Mouse (Mus musculus) kidney, postnatal 4 days (tissue): ENCODE results near the gene Itgbl1.
"Not testable (repeated sequence)": the region's sequence is repeated elsewhere in the genome, so short reads cannot be mapped to it uniquely, and the experiment has no call there.

Experiments
- DNase-seq, 2 experiments: peaks; one replicate each; pipeline ENCODE4 v3.0.0; 2021; ENCODE audit warnings: mixed read lengths in 2 of 2

The Itgbl1 gene

DNA sequence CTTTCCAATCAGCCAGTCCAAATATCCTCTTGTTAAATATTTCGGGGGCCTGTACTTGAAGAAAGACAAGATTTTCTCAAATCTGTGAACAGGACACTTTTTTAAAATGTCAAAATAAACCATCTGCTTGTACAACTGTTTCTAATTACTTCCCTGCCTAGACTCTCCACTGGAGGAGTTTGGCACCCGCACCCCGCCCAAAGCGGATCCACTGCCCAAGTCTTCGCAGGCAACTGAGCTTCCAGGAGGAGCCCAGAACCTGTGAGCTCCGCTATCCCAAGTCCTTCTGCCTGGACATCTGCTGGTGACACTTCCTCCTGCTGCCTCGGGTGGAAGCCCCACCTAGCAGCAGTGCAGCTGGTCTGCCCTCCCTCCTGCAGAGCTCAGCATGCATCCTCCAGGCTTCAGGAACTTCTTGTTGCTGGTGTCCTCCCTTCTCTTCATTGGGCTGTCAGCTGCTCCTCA is at the start of gene Itgbl1:
Gene Itgbl1, plus strand, starts transcription at position 51 of the 465 bp plus-strand sequence.
- DNase-seq: peak in 1 of 2 experiments; percentile 1

DNA sequence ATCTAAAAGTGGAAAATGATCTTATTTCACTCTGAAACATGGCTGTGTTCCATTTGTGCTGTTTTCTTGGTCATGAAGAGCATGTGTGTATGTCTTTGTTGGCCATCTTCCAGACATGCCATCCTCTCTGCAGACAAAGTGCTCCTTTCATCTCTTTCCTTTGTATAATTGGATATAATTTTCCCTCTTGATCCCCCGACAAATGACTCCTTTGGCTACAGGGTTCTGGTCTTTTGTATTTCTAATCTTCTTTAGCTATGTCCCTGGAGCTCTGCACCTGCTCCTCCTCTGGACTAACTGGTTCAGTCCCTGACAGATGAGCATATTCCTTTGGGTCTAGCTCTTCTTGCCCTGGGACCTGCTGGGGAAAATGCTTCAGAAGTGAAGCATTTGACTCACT is 36.8 kb upstream of the Itgbl1 start:
- DNase-seq: no peak

DNA sequence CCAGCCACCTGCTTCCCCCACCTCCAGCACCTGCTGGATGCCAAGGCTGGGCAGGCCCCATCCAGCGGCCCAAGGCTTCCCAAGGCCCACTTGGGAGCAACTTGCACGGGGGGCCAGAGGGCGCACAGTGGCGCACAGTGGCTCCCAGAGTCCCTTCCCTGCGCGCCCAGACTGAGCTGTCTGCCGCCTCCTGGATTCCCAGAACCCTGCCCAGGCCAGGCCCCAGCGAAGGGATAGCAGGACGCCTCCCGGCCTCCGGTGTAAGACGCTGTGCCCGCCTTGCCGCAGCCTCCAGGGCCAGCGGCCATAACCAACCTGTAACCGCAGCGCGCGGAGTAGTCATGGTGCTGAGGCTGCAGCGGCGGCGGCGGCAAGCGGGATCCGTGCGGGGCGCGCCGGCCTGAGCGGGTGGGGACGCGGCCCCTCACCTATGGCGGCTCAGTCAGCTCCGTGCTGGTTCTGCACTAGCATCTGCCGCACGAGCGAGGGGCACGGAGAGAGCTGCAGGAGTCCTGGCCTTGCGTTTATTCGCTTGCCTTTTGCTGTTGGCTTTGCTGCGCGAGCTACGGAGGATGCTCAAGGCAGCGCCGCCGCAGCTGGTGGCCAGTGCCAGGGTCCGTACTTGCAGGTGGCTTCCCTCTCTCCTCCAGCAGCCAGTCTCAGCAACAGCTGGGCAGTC is 33.1 kb upstream of the Itgbl1 start, which contains the start of gene Nalcn:
Gene Nalcn, minus strand, starts transcription at position 644 of the 679 bp plus-strand sequence.
- peak; percentile 4 to 8 for DNase-seq

DNA sequence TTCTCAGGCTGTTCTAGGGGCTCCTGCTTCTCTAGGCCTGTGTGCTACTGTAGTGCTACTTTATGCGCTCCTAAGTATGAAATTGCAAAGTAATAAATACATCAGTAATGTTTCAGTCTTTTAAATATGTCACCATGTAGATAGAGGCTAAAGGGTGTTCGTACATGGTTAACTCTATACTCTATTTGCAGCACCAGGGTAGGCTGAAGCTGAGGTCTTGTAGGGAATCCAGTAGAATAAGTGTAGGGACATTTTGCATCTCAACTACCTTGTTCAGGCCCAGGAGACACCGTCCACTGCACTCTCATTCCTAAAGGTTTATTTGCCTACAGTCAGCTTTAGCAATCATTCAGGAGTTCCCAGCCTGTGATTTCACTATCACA is 32.6 kb upstream of the Itgbl1 start:
- no peak for DNase-seq

DNA sequence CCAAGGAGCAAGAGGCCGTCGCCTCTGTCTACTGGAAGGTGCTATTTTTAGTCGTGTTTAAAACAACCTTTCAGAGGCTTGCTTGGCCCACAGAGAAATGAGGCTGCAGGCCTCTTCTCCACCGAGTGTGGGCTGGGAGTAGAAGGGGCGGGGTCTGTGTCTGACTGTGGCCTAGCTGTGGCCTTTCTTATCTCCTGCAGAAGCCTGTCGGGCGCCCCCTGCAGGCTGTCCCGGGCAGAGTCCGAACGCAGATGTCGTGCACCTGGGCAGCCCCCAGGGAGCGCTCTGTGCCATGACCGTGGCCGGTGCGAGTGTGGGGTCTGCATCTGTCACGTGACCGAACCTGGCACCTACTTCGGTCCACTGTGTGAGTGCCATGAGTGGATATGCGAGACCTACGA is 1.3 kb downstream of the Itgbl1 start:
- peak; percentile 36 to 56 for DNase-seq

DNA sequence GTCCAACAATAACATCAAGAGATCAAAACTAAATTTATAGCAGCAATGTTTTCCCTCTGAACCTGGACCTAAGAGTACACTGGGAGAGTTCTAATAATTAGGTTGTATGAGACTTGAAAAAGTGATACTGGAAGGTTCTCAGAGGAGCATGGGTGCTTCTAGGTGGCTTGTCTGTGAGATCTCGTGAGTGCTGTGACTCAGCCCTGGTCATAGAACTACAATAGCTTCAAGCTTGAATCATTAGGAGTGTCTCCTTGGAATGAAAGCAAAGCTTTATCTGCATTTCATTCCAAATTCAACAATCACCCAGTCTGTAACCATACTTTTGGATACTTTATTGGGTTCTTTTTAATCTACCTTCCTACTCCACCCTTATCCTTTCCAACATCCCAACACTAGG is 2.6 kb downstream of the Itgbl1 start:
- no peak for DNase-seq

DNA sequence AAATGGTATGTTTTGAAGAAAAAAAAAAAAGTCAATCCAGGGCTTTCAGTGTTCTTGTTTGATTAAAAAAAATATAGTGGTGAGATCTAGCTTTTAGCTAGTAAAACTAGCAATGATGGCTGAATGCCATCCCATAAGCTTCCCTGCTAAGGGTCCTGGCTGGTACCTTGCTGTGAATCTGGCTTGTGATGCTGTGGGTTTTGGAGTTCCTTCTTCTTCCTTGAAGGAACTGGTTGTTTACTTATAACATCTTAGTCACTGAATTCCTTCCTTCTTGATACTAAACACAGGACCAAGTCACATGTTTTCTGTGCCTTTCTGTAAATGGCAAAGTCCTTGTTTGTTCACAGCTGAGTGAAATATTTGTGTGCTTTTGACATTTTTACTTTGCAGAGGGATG is 3.4 kb downstream of the Itgbl1 start:
- no peak for DNase-seq

DNA sequence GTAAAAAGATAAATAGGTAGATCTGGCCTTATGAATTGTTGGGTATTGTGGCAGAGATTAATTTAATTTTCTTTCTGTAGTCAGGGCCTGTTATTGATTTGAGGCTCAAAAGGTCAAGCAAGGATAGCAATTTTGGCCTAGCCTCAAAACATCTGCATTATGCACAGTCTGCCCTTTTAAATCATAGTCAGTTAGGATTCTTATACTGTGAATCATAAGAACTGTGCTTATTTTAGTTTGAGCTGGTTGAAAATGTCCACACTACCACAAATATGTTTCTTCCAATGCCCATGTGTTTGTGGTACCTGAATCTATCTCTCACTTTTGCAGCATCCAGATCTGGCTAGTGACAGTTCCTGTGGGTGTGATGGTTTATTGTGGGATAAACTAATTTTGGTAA is 4.7 kb downstream of the Itgbl1 start:
- DNase-seq: no peak

DNA sequence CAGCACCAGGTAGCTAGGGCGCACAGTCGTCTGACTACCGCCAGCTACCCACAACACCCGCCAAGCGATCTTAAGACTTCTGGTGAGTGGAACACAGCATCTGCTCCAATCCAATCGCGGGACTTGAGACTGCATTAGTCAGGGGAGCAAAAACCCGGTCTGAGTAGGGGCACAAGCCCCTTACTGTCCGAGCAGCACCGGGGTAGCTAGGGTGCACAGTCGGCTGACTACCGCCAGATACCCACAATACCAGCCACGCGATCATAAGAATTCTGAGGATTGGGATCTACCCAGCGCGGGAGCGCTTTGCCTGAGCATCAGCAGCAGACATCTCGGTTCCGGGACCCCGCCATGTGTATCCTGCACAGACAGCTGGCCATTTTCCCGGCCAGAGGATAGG is 11.3 kb downstream of the Itgbl1 start:
- DNase-seq: not testable (repeated sequence)

DNA sequence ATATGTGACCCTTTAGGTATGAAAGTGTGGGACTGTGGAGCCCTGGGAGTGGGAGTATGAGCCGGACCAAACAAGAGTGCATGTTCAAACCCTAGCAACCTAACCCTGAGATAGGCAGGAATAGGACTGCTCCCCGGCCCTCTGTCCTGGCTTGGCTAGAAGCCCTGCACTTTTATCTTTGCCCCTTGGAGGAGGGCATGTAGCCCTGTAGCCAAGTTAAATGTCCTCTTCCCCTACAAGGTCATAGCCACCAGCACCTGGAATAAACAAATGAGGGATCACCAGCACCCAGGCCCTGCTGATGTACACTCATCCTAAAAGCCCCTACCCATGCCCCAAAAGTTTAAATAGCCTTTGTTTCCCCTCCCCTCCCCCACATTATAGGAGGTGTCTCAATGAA is 18.3 kb downstream of the Itgbl1 start:
- no peak for DNase-seq

DNA sequence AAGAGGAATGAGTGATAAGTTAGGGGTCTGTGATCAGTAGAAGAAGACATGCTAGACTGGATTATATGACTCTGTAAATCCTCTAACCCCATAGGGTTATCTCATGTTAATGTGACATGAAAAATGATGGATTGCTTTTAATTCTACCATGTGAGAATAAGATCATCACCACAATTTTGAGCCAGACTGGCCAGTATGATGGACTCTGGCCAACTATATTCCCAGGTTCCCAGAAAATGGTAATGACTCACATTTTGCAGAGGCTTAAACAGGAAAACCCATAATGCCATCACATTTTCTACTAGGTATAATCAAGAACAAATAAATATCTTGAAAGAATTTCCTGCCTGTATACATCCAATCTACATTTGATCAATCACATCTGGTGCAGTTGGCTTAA is 55.0 kb downstream of the Itgbl1 start:
- DNase-seq: no peak

DNA sequence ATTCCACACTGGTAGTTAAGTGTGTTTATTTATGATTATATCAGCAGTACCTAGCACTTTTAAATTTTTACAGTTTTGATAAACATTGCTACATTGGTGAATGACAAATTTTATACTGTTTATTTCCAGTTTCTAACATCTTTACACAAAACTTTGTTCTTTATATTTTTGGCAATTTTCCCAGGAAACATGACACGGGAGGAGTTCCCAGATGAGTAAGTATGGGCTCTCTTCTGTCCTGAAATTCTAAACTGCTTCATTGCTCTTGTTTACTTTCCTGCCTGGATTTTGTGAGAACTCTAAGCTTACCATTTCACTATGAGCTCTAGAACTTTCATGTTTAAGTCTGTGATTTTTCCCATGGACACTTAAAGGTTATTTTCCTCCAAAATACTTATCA is 82.3 kb downstream of the Itgbl1 start:
- DNase-seq: no peak

DNA sequence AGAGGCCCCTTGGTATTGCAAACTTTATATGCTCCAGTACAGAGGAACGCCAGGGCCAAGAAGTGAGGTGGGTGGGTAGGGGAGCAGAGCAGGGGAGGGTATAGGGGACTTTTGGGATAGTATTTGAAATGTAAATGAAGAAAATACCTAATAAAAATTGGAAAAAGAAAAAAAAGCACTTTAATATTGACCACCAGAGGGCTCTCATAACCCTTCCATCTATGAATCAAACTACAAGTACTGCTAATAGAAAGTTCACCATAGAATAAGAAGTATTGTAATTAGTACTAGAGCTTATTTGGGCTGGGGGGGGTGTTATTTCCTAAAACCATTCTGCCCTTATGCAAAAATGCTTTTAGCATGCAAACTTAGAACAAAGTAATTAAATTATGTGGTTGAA is 91.2 kb downstream of the Itgbl1 start:
- DNase-seq: no peak

DNA sequence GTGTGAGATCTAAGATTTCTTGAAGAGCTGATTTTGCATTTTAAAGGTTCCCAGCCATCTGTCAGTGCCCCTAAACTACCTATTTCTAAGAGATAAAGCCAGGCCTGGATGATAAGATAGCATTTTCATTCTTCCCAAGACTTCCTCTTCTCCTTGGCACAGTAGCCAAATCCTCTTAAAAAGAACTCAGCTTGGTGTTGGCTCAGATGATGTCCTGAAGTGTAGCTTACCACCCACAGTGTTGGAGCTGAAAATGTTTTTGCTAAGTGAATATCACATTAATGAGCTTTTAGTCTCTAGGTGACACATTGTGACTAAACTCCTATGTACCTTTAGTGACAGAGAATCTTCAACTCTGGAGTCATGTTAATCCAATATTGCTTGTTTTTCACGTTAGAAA is 99.8 kb downstream of the Itgbl1 start:
- DNase-seq: no peak

DNA sequence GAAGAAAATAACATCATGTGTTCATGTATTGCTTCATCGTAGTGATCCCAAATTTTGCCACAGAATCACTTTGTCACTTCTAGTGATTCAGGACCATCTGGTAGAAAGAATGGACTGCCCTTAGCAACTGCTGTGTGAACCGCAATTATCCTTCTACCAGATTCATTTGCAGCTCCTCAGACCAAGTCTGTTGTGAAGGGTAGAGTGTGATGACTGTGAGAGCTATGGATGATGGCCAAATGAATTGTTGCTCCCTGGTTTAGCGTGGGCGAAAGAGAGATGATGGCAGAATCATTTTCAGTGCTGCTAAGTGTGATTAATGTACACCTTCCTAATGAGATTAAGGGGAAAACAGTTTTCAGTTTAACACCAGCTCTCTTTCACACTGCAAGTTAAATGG is 100.3 kb downstream of the Itgbl1 start:
- no peak for DNase-seq

DNA sequence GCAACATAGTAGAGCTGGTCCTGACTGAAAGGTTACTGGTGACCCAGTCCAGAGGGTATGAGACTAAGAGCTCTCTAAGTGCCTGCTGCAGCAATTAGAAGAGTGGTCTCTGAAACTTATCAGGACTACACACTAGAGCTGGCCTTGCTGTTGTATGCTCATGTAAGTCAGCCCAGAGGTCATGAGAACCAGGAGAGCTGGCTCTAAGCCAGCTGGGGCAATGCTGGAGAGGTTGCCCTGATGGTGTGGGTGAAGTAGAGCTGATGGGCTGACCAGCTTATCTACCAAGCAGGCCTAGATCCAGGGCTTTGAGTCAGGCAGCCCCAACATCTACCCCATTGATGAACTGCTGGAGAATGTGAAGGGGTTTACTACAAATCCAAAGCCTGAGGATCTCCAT is 142.0 kb downstream of the Itgbl1 start:
- no peak for DNase-seq

DNA sequence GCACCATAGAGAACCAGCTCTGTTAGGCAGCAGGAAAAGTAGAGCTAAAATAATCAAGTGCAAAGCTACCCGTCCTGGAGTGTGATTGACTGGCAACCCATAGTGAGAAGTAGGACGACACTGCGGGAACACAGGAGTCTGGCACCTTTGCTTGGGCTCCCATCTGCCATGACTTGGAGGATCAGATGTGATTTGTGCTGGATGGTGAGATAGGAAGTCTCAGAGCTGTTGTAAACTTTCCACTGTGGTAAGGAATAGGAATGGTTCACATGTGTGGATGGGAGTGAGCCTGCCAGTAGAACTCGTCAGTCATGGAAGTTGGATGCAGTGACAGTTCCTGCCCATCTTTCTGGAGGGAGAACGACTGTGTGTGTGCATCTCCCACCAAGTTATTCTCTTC is 177.9 kb downstream of the Itgbl1 start:
- DNase-seq: no peak

DNA sequence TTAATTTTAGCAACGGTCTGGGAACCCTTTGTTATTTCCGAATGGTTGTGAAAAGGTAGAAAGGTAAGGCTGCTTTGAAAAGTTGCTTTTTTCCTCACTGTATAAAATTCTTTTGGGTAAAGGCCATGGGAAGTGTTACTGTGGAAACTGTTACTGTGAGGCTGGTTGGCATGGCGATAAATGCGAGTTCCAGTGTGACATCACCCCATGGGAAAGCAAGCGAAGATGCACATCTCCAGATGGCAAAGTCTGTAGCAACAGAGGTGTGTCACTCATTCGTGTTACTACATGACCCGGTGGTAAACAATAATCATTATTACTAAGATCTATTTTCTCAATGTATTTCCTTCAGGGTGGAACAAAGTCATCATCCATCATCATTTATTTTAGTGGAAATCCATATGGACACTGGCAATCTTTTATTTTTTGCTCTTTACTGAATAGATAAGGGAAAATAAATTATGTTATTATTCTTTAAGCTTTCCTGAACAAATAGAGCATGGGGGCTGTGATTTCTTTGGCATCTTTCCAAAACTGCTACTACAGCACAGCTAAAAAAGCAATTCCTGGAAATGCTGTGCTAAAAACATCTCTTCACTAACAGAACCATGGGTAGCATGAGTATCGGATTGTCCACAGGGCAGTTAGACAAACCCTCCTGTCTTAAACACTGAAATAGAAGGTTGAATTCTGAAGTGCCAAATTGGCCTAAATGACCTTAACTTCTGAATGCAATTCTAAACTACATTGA is 184.1 kb downstream of the Itgbl1 start:
- no peak for DNase-seq

DNA sequence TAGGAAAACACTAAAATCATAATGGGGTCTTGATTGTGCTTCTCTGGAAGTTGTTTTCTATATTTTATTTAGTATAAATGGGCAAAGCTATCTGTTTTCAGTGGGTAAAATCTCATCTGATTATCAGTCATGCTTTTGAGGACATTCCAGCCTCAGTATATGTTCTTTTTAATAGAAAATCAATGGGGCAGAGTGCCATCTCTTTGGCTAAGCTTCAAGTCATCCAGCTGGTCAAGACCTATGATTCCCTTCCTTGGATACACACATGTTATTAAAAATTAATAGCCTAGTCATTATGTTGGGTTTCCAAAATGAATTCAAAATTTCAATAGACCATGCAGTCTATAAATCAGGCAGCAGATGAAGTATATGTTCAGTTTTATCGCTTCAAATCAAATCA is 204.8 kb downstream of the Itgbl1 start:
- no peak for DNase-seq

DNA sequence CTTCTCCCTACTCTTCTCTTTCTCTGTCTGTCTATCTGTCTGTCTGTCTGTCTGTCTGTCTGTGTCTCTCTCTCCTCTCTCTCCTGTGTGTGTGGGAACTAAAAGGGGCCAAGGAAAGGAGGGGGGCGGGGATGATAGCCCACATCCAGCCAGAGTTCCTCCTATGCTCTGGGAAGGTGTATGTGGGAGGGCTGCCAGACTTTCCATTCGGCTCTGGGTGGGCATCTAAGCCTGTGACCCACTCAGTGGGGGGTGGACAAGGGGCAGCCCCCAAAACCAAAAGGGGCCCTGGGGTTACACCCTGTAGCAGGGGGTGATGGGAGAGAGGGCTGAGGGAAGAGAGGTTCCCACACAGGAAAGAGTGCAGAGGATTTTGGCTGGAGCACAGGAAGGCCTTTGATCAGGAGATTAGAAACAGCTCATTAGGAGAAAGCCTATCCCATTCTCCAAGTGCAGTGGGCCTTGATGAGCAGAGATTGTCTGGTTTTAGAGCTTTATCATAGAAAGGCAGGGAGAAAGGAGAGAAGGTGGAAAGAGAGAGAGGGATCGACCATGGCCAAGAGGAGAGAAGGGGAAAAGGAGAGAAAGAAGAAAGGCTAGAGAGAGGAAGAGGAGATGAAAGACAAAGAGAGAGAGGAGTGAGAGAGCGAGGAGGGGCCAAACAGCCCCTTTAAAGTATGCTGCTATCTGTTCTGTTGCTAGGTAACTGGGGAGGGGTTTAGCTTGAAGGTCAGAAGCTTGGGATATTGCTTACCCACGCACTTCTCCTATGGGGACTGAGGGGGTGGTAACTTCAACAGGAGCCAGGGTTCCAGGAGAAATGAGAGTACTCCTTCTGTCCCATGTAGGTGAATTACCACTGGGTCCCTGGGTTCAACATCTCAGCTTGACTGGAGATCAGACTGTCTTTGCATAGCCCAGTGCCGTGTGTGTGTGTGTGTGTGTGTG is 206.3 kb downstream of the Itgbl1 start:
- no peak for DNase-seq

DNA sequence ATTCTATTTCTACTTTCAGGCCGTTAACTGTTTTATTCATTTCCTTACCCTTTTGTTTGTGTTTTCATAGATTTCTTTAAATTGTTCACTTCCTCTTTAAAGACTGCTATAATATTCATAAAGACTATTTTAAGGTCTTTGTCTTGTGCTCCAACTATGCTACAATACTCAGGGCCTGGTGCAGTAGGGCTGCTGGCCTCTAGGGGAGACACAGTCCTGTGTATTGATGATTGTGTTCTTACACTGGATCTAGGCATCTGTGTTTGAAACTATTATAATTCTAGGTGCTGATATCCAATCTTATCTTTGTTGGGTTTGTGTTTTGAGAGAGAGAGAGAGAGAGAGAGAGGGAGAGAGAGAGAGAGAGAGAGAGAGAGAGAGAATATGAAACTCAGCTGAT is 268.1 kb downstream of the Itgbl1 start:
- DNase-seq: no peak

DNA sequence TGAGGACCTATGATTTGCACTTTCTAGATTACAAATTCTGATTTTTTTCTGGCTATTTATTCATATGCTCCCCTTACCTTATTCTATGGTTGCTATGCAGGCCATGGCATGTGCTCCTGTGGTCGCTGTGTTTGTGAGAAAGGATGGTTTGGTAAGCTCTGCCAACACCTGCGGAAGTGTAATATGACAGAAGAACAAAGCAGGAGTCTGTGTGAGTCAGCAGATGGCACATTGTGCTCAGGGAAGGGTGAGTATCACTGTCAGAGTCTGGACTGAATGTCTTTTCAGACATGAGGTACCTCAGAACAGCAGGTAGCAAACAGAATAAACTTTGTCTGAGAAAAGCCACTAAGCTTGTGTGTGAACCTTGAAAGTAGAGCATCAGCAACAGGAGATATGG is 306.8 kb downstream of the Itgbl1 start:
- DNase-seq: no peak

DNA sequence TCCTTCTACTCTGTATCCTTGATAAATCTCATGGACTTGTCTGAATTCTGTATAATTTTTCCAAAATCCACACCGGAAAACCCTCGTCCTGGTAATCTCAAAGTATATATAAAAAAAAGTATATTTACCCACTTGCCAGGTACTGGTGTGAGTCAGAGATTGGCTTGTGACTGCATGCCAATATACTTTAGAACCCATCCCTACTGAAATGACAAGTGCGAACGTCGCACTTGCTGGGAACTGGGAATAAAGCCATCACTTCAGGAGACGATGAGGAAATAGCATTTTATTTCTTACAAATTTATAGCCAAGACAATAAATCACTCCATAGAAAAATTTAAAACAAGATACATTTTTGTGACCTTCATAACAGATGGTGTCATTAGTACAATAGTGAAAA is 308.2 kb downstream of the Itgbl1 start:
- no peak for DNase-seq
